Mouse (Mus musculus): Measurements from ENCODE around the gene Gnptg. TPM values are rescaled to one million over a fixed set of nuclear protein-coding genes. Genes with fewer than 3 reads are reported as not detected.
"Not testable (repeated sequence)": the region's sequence is repeated elsewhere in the genome, so short reads cannot be mapped to it uniquely, and the experiment has no call there.

Gnptg gene
- total and polyA plus RNA-seq, 2 experiments: 32.1 to 37.4 TPM

DNA sequence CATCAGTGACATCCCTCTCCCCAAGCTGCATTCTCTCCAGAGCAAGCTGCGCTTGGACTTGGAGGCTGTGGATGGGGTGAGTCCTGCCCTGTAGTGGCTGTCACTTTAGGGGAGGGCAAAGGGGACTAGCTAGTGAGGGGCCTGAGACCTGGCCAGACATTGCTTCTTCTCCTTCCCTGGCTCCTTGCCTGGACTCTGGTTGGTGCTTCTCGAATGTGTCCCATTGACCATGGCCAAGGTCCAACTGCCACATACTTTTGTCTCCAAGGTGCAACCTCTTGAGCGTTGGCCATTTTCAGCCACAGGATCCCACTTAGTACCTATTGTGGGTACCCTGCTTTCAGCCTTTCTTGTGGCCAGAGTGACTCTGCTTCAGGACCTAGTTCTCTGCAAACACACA is 9.2 kb downstream of the Gnptg start:
- Histone ChIP-seq H3K36me3 (ENCODE audit: control insufficient read depth, insufficient read depth, low read length) (peaks cover 5% of the 10 kb centered on the region; the same call in 1 of the 2 replicates), H3K9ac (ENCODE audit: low read depth, low read length) (no peak overlapping the region), H3K79me2 (ENCODE audit: control insufficient read depth, insufficient read depth, low read length) (peaks cover 2% of the 10 kb centered on the region; the same call in 1 of the 2 replicates), H3K27ac (replicated peaks; ENCODE audit: insufficient read depth, low read depth, low read length) (peak overlapping the region; percentile 30), H3K27me3 (ENCODE audit: control insufficient read depth, insufficient read depth, low read length) (no peaks in the 10 kb centered on the region), H3K4me3 (ENCODE audit: insufficient read depth, low read depth, low read length) (no peak overlapping the region), H3K4me1 (ENCODE audit: control insufficient read depth, insufficient read depth, low read length) (peaks cover 17% of the 10 kb centered on the region)
- WGBS: 41% methylated on average over 3 of the region's 3 CpGs
- peak; percentile 32 for DNase-seq (ENCODE audit: extremely low read depth, low read depth, low spot score)
- TF ChIP-seq CTCF (IDR thresholded peaks at IDR 0.05; ENCODE audit: low read depth, low read length): no peak
- no peak for TF ChIP-seq POLR2A (IDR thresholded peaks at IDR 0.05; ENCODE audit: extremely low read depth, insufficient read depth, low read length)

GRCm38 (mm10) chr17:25230014-25230655 is 9.8 kb downstream of the Gnptg start:
- 19% methylated on average over 17 of the region's 17 CpGs for WGBS
- DNase-seq (ENCODE audit: extremely low read depth, low read depth, low spot score): peak; percentile 63
- not testable (repeated sequence) for H3K79me2 ChIP-seq (ENCODE audit: control insufficient read depth, insufficient read depth, low read length); H3K36me3 ChIP-seq (ENCODE audit: control insufficient read depth, insufficient read depth, low read length); H3K27me3 ChIP-seq (ENCODE audit: control insufficient read depth, insufficient read depth, low read length); H3K4me3 ChIP-seq (ENCODE audit: insufficient read depth, low read depth, low read length); H3K9ac ChIP-seq (ENCODE audit: low read depth, low read length)
- Histone ChIP-seq H3K4me1 (ENCODE audit: control insufficient read depth, insufficient read depth, low read length) (peaks cover 17% of the 10 kb centered on the region), H3K27ac (replicated peaks; ENCODE audit: insufficient read depth, low read depth, low read length) (peak overlapping the region; percentile 30)

GRCm38 (mm10) chr17:25227991-25228390 is 11.9 kb downstream of the Gnptg start:
- no peak for TF ChIP-seq POLR2A (IDR thresholded peaks at IDR 0.05; ENCODE audit: extremely low read depth, insufficient read depth, low read length)
- no peak for TF ChIP-seq CTCF (IDR thresholded peaks at IDR 0.05; ENCODE audit: low read depth, low read length)
- Histone ChIP-seq H3K4me1 (ENCODE audit: control insufficient read depth, insufficient read depth, low read length) (peaks cover 27% of the 10 kb centered on the region), H3K79me2 (ENCODE audit: control insufficient read depth, insufficient read depth, low read length) (peaks cover 23% of the 10 kb centered on the region), H3K9ac (ENCODE audit: low read depth, low read length) (no peak overlapping the region), H3K4me3 (ENCODE audit: insufficient read depth, low read depth, low read length) (no peak overlapping the region), H3K27me3 (ENCODE audit: control insufficient read depth, insufficient read depth, low read length) (no peaks in the 10 kb centered on the region), H3K27ac (replicated peaks; ENCODE audit: insufficient read depth, low read depth, low read length) (no peak overlapping the region), H3K36me3 (ENCODE audit: control insufficient read depth, insufficient read depth, low read length) (peaks cover 2% of the 10 kb centered on the region; the same call in 1 of the 2 replicates)
- peak; percentile 23 for DNase-seq (ENCODE audit: extremely low read depth, low read depth, low spot score)
- 60% methylated on average over 5 of the region's 5 CpGs for WGBS

DNA sequence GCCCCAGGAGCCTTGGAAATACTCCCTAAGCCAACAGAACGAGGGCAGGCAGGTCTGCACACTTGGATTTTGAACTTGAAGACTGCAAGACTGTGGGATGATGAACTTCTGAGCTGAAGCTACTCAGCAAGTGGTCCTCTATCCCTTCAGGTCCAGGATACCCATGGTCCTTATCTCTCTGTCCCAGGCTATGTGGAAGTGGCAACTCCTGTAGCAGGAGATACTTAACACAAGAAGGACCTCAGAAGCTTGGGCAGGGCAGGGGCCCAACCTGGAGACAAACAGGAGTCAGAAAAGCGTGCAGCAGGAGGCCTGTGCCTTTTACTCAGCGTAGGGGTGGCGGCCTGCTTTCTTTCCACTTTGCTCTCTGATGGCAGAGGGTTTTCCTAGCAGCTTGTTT is 14.3 kb downstream of the Gnptg start:
- Histone ChIP-seq H3K36me3 (ENCODE audit: control insufficient read depth, insufficient read depth, low read length) (no peaks in the 10 kb centered on the region), H3K27ac (replicated peaks; ENCODE audit: insufficient read depth, low read depth, low read length) (no peak overlapping the region), H3K4me3 (ENCODE audit: insufficient read depth, low read depth, low read length) (no peak overlapping the region), H3K27me3 (ENCODE audit: control insufficient read depth, insufficient read depth, low read length) (no peaks in the 10 kb centered on the region), H3K79me2 (ENCODE audit: control insufficient read depth, insufficient read depth, low read length) (peaks cover 25% of the 10 kb centered on the region), H3K4me1 (ENCODE audit: control insufficient read depth, insufficient read depth, low read length) (peaks cover 35% of the 10 kb centered on the region), H3K9ac (ENCODE audit: low read depth, low read length) (no peak overlapping the region)
- DNase-seq (ENCODE audit: extremely low read depth, low read depth, low spot score): no peak
- no peak for TF ChIP-seq CTCF (IDR thresholded peaks at IDR 0.05; ENCODE audit: low read depth, low read length)
- TF ChIP-seq POLR2A (IDR thresholded peaks at IDR 0.05; ENCODE audit: extremely low read depth, insufficient read depth, low read length): no peak
- 92% methylated on average over 4 of the region's 4 CpGs for WGBS

DNA sequence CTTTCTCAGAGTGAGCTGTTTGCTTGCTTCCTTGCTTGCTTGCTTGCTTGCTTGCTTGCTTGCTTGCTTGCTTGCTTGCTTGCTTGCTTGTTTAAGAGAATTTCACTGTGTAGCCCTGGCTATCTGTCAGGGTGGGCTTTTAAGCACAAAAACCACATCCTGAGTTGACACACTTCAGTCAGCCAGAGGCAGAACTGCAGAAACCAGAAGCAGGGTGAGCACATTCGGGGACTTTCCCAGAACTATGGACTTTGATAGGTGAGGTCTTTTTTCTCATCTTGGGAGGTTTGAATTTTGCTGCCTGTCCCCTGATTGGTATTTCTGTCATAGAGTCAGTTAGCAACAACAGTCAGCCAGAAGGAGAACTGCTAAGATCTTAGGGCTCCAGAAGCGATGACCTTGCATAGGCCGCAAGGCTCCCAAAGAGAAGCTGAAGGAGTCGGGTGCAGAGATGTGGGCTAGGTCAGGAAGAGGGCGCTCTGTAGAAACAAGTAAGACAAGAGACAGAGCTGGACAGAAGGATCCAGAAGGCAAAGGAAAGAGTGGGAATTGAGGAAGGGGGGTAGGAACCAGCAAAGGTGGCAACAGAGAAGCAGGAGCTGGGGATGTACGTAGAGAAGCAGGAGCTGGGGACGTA is 15.2 kb downstream of the Gnptg start:
- Histone ChIP-seq H3K4me1 (ENCODE audit: control insufficient read depth, insufficient read depth, low read length) (peaks cover 28% of the 10 kb centered on the region), H3K79me2 (ENCODE audit: control insufficient read depth, insufficient read depth, low read length) (peaks cover 25% of the 10 kb centered on the region), H3K4me3 (ENCODE audit: insufficient read depth, low read depth, low read length) (no peak overlapping the region), H3K27me3 (ENCODE audit: control insufficient read depth, insufficient read depth, low read length) (no peaks in the 10 kb centered on the region), H3K9ac (ENCODE audit: low read depth, low read length) (no peak overlapping the region), H3K27ac (replicated peaks; ENCODE audit: insufficient read depth, low read depth, low read length) (no peak overlapping the region), H3K36me3 (ENCODE audit: control insufficient read depth, insufficient read depth, low read length) (no peaks in the 10 kb centered on the region)
- 84% methylated on average over 7 of the region's 7 CpGs for WGBS
- no peak for TF ChIP-seq POLR2A (IDR thresholded peaks at IDR 0.05; ENCODE audit: extremely low read depth, insufficient read depth, low read length)
- TF ChIP-seq CTCF (IDR thresholded peaks at IDR 0.05; ENCODE audit: low read depth, low read length): no peak
- peak; percentile 23 for DNase-seq (ENCODE audit: extremely low read depth, low read depth, low spot score)

GRCm38 (mm10) chr17:25222951-25223601 is 16.8 kb downstream of the Gnptg start:
- peaks cover 25% of the 10 kb centered on the region for H3K79me2 ChIP-seq (ENCODE audit: control insufficient read depth, insufficient read depth, low read length)
- WGBS: 21% methylated on average over 6 of the region's 6 CpGs
- H3K27me3 ChIP-seq (ENCODE audit: control insufficient read depth, insufficient read depth, low read length): no peaks in the 10 kb centered on the region
- peak overlapping the region; percentile 78 for H3K4me3 ChIP-seq (ENCODE audit: insufficient read depth, low read depth, low read length)
- peak overlapping the region; percentile 91 for H3K27ac ChIP-seq (replicated peaks; ENCODE audit: insufficient read depth, low read depth, low read length)
- TF ChIP-seq CTCF (IDR thresholded peaks at IDR 0.05; ENCODE audit: low read depth, low read length): no peak
- peaks cover 21% of the 10 kb centered on the region for H3K4me1 ChIP-seq (ENCODE audit: control insufficient read depth, insufficient read depth, low read length)
- peak; percentile 72 for DNase-seq (ENCODE audit: extremely low read depth, low read depth, low spot score)
- peak overlapping the region; percentile 79 for H3K9ac ChIP-seq (ENCODE audit: low read depth, low read length)
- H3K36me3 ChIP-seq (ENCODE audit: control insufficient read depth, insufficient read depth, low read length): no peaks in the 10 kb centered on the region

- H3K4me1 ChIP-seq (ENCODE audit: control insufficient read depth, insufficient read depth, low read length): peaks cover 21% of the 10 kb centered on the region
- H3K4me3 ChIP-seq (ENCODE audit: insufficient read depth, low read depth, low read length): peak overlapping the region; percentile 78
- DNase-seq (ENCODE audit: extremely low read depth, low read depth, low spot score): not testable (repeated sequence)
Observed at GRCm38 (mm10) chr17:25222504-25222940, 17.4 kb downstream of the Gnptg start.

More at GRCm38 (mm10) chr17:25222504-25222940, 17.4 kb downstream of the Gnptg start:
- Histone ChIP-seq H3K9ac (ENCODE audit: low read depth, low read length) (peak overlapping the region; percentile 79), H3K27ac (replicated peaks; ENCODE audit: insufficient read depth, low read depth, low read length) (peak overlapping the region; percentile 91), H3K79me2 (ENCODE audit: control insufficient read depth, insufficient read depth, low read length) (peaks cover 25% of the 10 kb centered on the region)
- WGBS: 9% methylated on average over 17 of the region's 28 CpGs
- not testable (repeated sequence) for H3K27me3 ChIP-seq (ENCODE audit: control insufficient read depth, insufficient read depth, low read length); H3K36me3 ChIP-seq (ENCODE audit: control insufficient read depth, insufficient read depth, low read length)

Data from liver, adult 2 months (tissue).